Mouse (Mus musculus): ENCODE measurements at regions not wholly inside any gene's neighbourhood (a gene's known extent, or its start where the extent isn't known, plus 50 kb on each side); places are given as distances from the start of the nearest gene placed in this dataset.
A peak's percentile ranks its signal among the peaks of the same experiment; 100 is the strongest.

DNA sequence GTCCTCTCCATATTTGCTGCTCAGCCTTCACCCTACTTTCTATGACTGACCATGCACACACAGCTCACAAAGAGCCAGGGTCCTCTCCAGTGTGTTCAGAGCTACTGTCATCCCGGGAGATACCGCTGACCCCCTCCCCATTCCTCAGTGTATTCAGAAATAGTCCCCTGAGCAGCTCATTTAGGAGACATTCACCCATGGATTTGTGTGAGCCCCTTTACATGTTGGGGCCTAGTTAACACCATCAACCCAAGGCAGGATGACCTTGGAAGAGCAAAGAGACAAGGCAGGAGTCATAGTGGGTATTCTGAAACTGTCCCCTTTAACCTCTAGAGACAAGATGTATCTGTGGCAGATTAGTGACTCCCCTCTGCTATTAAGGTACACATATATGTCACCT lies 139.1 kb downstream of the Tomm20 start:
- 92% methylated on average over 2 of the region's 2 CpGs for WGBS
- H3K36me3 ChIP-seq (ENCODE audit: control insufficient read depth, insufficient read depth, low read length), result no peaks in the 10 kb centered on the region
- no peak overlapping the region for H3K4me3 ChIP-seq (ENCODE audit: low read depth, low read length)
- no peak for TF ChIP-seq CTCF (IDR thresholded peaks at IDR 0.05; ENCODE audit: extremely low read depth, insufficient read length, insufficient replicate concordance, low read depth, low read length)
- TF ChIP-seq POLR2A (IDR thresholded peaks at IDR 0.05; ENCODE audit: low read depth, low read length), result no peak
- peaks cover 36% of the 10 kb centered on the region for H3K4me1 ChIP-seq (ENCODE audit: control insufficient read depth, insufficient read depth, insufficient read length, low read length)
- peak overlapping the region; percentile 77 for H3K27ac ChIP-seq (ENCODE audit: insufficient read depth, low read depth, low read length)
- H3K27me3 ChIP-seq (ENCODE audit: control insufficient read depth, insufficient read depth, low read length), result no peaks in the 10 kb centered on the region

DNA sequence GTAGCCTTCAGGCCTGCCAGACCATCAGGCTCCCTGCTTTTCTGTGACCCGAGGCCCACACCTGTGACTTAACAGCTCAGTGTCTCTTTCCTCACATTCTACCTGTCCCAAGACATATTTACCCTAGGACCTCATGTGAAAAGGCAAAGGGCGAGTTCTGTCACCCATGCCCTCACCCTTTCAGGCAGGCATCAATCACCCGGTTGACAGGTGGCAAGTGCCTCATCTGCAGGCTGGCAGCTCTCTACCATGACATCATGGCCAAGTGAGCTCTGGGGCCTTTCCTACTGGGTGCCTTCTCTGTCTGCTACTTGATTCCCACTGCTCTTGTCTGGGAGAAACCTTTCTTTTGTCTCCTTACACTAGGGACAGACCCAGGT lies 139.5 kb downstream of the Tomm20 start:
- Histone ChIP-seq H3K27me3 (ENCODE audit: control insufficient read depth, insufficient read depth, low read length) (no peaks in the 10 kb centered on the region), H3K4me3 (ENCODE audit: low read depth, low read length) (no peak overlapping the region), H3K27ac (ENCODE audit: insufficient read depth, low read depth, low read length) (peak overlapping the region; percentile 77), H3K4me1 (ENCODE audit: control insufficient read depth, insufficient read depth, insufficient read length, low read length) (peaks cover 36% of the 10 kb centered on the region), H3K36me3 (ENCODE audit: control insufficient read depth, insufficient read depth, low read length) (no peaks in the 10 kb centered on the region)
- 35% methylated on average over 3 of the region's 3 CpGs for WGBS
- no peak for TF ChIP-seq CTCF (IDR thresholded peaks at IDR 0.05; ENCODE audit: extremely low read depth, insufficient read length, insufficient replicate concordance, low read depth, low read length)
- no peak for TF ChIP-seq POLR2A (IDR thresholded peaks at IDR 0.05; ENCODE audit: low read depth, low read length)

DNA sequence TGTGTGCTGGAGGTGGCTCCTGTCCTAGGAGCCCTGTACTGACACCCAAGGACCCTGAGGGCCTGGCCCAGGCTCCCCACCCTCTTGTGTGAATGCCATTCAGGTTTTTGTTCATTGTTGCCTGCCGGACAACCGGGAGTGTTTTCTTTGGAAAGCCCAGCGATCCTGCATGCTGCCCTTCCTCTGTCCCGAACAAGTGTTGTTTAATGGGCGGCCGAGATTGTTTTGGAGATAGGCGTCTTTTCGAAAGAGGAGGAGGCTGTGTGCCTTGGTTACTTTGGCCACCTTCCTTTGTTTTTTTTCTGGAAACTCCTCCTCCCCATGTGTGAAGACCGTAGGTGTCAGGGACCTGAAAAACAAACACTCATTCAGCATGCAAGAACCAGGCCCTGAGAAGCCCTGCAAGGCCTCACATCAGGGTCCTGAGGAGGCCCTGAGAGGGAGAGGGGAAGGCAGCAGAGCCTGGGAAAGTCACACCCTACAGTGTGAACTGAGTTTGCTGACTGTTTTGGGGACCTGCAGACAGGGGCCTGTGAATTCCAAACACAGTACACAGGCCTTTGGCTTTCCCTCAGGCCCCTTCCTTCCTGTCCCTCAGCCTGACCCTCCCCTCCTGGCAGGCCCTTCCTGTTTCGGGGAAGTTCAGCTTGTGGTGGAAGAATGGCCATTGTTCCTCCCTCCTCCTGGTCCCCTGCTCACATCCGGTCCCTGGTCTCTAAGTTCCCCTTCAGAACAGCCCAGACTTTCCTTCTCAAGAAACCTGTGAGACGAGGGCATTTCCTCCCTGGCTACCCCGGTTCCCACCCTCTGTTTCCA lies 140.1 kb downstream of the Tomm20 start:
- H3K27ac ChIP-seq (ENCODE audit: insufficient read depth, low read depth, low read length), result peak overlapping the region; percentile 77
- H3K36me3 ChIP-seq (ENCODE audit: control insufficient read depth, insufficient read depth, low read length), result no peaks in the 10 kb centered on the region
- H3K27me3 ChIP-seq (ENCODE audit: control insufficient read depth, insufficient read depth, low read length), result no peaks in the 10 kb centered on the region
- 56% methylated on average over 13 of the region's 13 CpGs for WGBS
- TF ChIP-seq CTCF (IDR thresholded peaks at IDR 0.05; ENCODE audit: extremely low read depth, insufficient read length, insufficient replicate concordance, low read depth, low read length) (no peak), POLR2A (IDR thresholded peaks at IDR 0.05; ENCODE audit: low read depth, low read length) (no peak; the same call in 1 of the 2 replicates)
- no peak overlapping the region for H3K4me3 ChIP-seq (ENCODE audit: low read depth, low read length)
- peaks cover 36% of the 10 kb centered on the region for H3K4me1 ChIP-seq (ENCODE audit: control insufficient read depth, insufficient read depth, insufficient read length, low read length)

DNA sequence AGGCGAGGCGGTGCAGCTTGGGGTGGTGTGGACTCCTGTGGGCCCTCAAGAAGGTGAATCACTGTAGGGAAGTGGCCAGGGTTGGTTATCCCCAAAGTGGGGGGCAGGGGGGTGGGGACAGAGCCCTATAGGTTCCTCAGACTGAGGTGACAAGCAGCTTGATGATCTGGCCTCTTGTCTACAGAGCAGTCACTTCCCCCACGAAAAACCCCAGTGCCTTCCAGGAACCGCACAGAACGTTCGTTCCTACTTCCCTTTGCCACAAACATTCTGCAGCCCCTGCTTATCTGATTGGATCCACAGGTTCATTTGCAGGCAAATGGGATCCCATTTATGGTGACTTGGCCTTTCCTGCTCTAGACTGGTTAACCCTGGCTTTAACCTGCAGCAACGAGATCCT lies 141.5 kb downstream of the Tomm20 start:
- no peaks in the 10 kb centered on the region for H3K36me3 ChIP-seq (ENCODE audit: control insufficient read depth, insufficient read depth, low read length)
- TF ChIP-seq CTCF (IDR thresholded peaks at IDR 0.05; ENCODE audit: extremely low read depth, insufficient read length, insufficient replicate concordance, low read depth, low read length), result no peak
- 72% methylated on average over 7 of the region's 7 CpGs for WGBS
- H3K4me3 ChIP-seq (ENCODE audit: low read depth, low read length), result no peak overlapping the region
- no peaks in the 10 kb centered on the region for H3K27me3 ChIP-seq (ENCODE audit: control insufficient read depth, insufficient read depth, low read length)
- H3K27ac ChIP-seq (ENCODE audit: insufficient read depth, low read depth, low read length), result peak overlapping the region; percentile 37; the same call in 1 of the 2 replicates
- H3K4me1 ChIP-seq (ENCODE audit: control insufficient read depth, insufficient read depth, insufficient read length, low read length), result peaks cover 36% of the 10 kb centered on the region

DNA sequence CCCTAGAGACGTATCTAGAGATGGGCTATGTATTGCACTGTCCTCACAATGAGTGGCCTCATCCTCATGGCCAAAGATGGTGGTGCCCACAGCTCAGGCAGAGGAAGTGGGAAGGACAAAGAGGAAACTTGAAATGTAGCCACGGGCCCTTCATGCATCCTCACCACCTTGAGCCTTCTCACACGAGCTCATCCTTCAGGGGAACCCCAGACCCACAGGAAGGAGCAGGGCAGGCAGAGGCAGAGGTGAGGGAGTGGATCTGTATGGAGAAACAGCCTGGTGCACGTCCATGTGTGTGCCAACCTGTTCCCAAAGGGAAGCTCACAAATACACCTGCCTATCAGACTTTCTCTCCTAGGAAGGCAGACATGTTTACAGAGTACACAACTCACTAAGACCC lies 143.0 kb downstream of the Tomm20 start:
- no peaks in the 10 kb centered on the region for H3K27me3 ChIP-seq (ENCODE audit: control insufficient read depth, insufficient read depth, low read length)
- H3K36me3 ChIP-seq (ENCODE audit: control insufficient read depth, insufficient read depth, low read length), result no peaks in the 10 kb centered on the region
- H3K27ac ChIP-seq (ENCODE audit: insufficient read depth, low read depth, low read length), result no peak overlapping the region
- TF ChIP-seq POLR2A (IDR thresholded peaks at IDR 0.05; ENCODE audit: low read depth, low read length) (no peak), CTCF (IDR thresholded peaks at IDR 0.05; ENCODE audit: extremely low read depth, insufficient read length, insufficient replicate concordance, low read depth, low read length) (no peak)
- H3K4me3 ChIP-seq (ENCODE audit: low read depth, low read length), result no peak overlapping the region
- peaks cover 33% of the 10 kb centered on the region for H3K4me1 ChIP-seq (ENCODE audit: control insufficient read depth, insufficient read depth, insufficient read length, low read length)
- 72% methylated on average over 4 of the region's 4 CpGs for WGBS

DNA sequence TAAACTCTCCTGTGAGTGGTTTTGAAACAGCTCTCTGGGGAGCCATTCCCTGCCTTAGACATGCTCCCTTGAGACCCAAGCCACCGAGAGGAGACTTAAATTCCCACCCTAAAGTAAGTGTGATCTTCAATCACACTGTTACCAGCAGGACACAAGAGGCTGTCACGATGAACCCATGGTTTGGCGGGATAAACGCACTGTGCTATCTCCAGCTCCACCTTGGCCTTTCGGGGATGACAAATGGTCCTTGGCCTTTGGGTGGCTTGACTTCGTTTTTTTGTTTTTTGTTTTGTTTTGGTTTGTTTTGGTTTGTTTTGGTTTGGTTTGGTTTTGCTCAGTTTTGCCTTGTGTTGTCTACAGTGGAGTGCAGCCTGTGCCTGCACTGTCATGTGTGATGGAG lies 144.7 kb downstream of the Tomm20 start:
- WGBS, result 84% methylated on average over 6 of the region's 6 CpGs
- H3K27ac ChIP-seq (ENCODE audit: insufficient read depth, low read depth, low read length), result no peak overlapping the region

DNA sequence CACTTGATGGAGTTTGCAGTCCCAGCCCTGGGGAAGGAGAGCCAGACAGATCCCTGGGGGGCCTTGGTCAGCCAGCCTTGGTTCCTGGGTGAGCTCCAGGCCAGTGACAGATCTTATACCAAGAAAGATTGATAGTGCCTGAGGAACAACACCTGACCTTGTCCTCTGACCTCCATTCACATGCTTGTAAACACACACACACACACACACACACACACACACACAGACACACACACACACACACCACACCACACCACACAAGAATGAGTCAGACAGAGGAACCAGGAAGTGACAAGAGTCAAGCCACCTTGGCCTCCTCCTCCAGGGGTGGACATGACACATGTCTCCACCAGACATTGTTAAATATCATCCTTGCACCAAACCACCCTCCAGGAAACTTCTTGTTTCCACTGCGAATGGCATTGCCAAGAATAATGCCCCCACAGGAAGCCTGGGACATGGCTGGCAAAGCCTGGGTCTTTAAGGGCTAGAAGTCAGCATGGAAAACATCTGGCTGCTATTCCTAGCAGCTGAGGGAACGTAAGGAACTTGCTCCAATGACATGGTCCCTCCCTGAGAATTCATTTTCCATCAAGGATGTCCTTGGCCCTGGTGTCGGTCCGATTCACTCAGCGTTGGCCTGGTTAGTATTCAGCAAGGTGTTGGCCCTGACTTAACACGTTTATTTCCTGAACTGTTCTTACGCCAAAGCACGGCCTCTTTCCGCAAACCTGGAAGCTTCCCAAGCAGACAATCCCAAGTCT lies 147.9 kb downstream of the Tomm20 start:
- TF ChIP-seq POLR2A (IDR thresholded peaks at IDR 0.05; ENCODE audit: low read depth, low read length), result no peak
- TF ChIP-seq CTCF (IDR thresholded peaks at IDR 0.05; ENCODE audit: extremely low read depth, insufficient read length, insufficient replicate concordance, low read depth, low read length), result no peak
- H3K4me1 ChIP-seq (ENCODE audit: control insufficient read depth, insufficient read depth, insufficient read length, low read length), result peaks cover 3% of the 10 kb centered on the region; the same call in 1 of the 2 replicates
- WGBS, result 79% methylated on average over 9 of the region's 9 CpGs
- no peaks in the 10 kb centered on the region for H3K27me3 ChIP-seq (ENCODE audit: control insufficient read depth, insufficient read depth, low read length)
- H3K36me3 ChIP-seq (ENCODE audit: control insufficient read depth, insufficient read depth, low read length), result no peaks in the 10 kb centered on the region
- H3K4me3 ChIP-seq (ENCODE audit: low read depth, low read length), result no peak overlapping the region
- H3K27ac ChIP-seq (ENCODE audit: insufficient read depth, low read depth, low read length), result no peak overlapping the region

More for the DNA sequence above, 144.7 kb downstream of the Tomm20 start:
- TF ChIP-seq CTCF (IDR thresholded peaks at IDR 0.05; ENCODE audit: extremely low read depth, insufficient read length, insufficient replicate concordance, low read depth, low read length) (no peak), POLR2A (IDR thresholded peaks at IDR 0.05; ENCODE audit: low read depth, low read length) (no peak)
- no peaks in the 10 kb centered on the region for H3K36me3 ChIP-seq (ENCODE audit: control insufficient read depth, insufficient read depth, low read length)
- peaks cover 20% of the 10 kb centered on the region for H3K4me1 ChIP-seq (ENCODE audit: control insufficient read depth, insufficient read depth, insufficient read length, low read length)
- no peaks in the 10 kb centered on the region for H3K27me3 ChIP-seq (ENCODE audit: control insufficient read depth, insufficient read depth, low read length)
- no peak overlapping the region for H3K4me3 ChIP-seq (ENCODE audit: low read depth, low read length)

Measured in small intestine, adult 2 months (tissue).